Mouse (Mus musculus) MN1 (cell line): Measurements from ENCODE around the gene Dcp1a.
A peak's percentile ranks its signal among the peaks of the same experiment; 100 is the strongest.

ENCODE experiments used
- DNase-seq: peaks from one replicate; pipeline ENCODE4 v3.0.0-alpha.2; 2016; ENCODE audit warnings: low spot score

Dcp1a gene

GRCm38 (mm10) chr14:30479361-30479948, at the start of gene Dcp1a:
TSS of gene Dcp1a (plus strand) at chr14:30479535.
- DNase-seq: peak; percentile 96

- DNase-seq: no peak
Measured at GRCm38 (mm10) chr14:30429606-30430005, 49.7 kb upstream of the Dcp1a start.

GRCm38 (mm10) chr14:30430026-30430425, 49.3 kb upstream of the Dcp1a start:
- DNase-seq: no peak

- DNase-seq: no peak
Measured at GRCm38 (mm10) chr14:30430446-30430845, 48.9 kb upstream of the Dcp1a start.

GRCm38 (mm10) chr14:30435316-30435715, 44.0 kb upstream of the Dcp1a start:
- no peak for DNase-seq

- no peak for DNase-seq
Measured at GRCm38 (mm10) chr14:30439915-30440314, 39.4 kb upstream of the Dcp1a start.

- no peak for DNase-seq
Measured at GRCm38 (mm10) chr14:30455801-30456595, 23.3 kb upstream of the Dcp1a start.

- no peak for DNase-seq
Measured at GRCm38 (mm10) chr14:30457436-30457835, 21.9 kb upstream of the Dcp1a start.

- DNase-seq: no peak
Measured at GRCm38 (mm10) chr14:30457897-30458296, 21.4 kb upstream of the Dcp1a start.

GRCm38 (mm10) chr14:30458820-30459219, 20.5 kb upstream of the Dcp1a start:
- DNase-seq: no peak

GRCm38 (mm10) chr14:30459891-30460523, 19.3 kb upstream of the Dcp1a start:
- peak; percentile 82 for DNase-seq

GRCm38 (mm10) chr14:30463312-30463711, 16.0 kb upstream of the Dcp1a start:
- no peak for DNase-seq

GRCm38 (mm10) chr14:30473605-30474004, 5.7 kb upstream of the Dcp1a start:
- no peak for DNase-seq

GRCm38 (mm10) chr14:30474416-30474815, 4.9 kb upstream of the Dcp1a start:
- DNase-seq: no peak

- DNase-seq: no peak
Measured at GRCm38 (mm10) chr14:30491342-30491741, 12.0 kb downstream of the Dcp1a start, which contains the start of gene Cacna1d. TSS of gene Cacna1d (minus strand) at chr14:30491455.

- no peak for DNase-seq
Measured at GRCm38 (mm10) chr14:30493276-30493675, 13.9 kb downstream of the Dcp1a start.

- no peak for DNase-seq
Measured at GRCm38 (mm10) chr14:30494998-30495397, 15.7 kb downstream of the Dcp1a start.

- no peak for DNase-seq
Measured at GRCm38 (mm10) chr14:30498202-30498601, 18.9 kb downstream of the Dcp1a start.

- no peak for DNase-seq
Measured at GRCm38 (mm10) chr14:30504990-30505389, 25.7 kb downstream of the Dcp1a start.

GRCm38 (mm10) chr14:30510214-30510763, 31.0 kb downstream of the Dcp1a start:
- no peak for DNase-seq

GRCm38 (mm10) chr14:30512896-30513295, 33.6 kb downstream of the Dcp1a start:
- DNase-seq: no peak

GRCm38 (mm10) chr14:30515931-30516723, 36.8 kb downstream of the Dcp1a start:
- peak; percentile 58 for DNase-seq
